Mouse (Mus musculus): Measurements from ENCODE around the gene Neb.

Neb gene

GRCm38 (mm10) chr2:52378448-52378804 lies at the start of gene Neb:
Gene Neb (minus strand): TSS chr2:52378474.
- no peak for DNase-seq

GRCm38 (mm10) chr2:52427383-52427782 lies 49.1 kb upstream of the Neb start:
- DNase-seq: no peak

- no peak for DNase-seq
Measured at GRCm38 (mm10) chr2:52426041-52426440, 47.8 kb upstream of the Neb start.

- DNase-seq: no peak
Measured at GRCm38 (mm10) chr2:52425523-52425795, 47.2 kb upstream of the Neb start.

- DNase-seq: peak; percentile 98
Measured at GRCm38 (mm10) chr2:52424747-52425522, 46.7 kb upstream of the Neb start, which contains the start of gene Arl5a. Gene Arl5a (minus strand): TSS chr2:52424901.

GRCm38 (mm10) chr2:52424248-52424728 lies 46.0 kb upstream of the Neb start:
- DNase-seq: no peak

- DNase-seq: no peak
Measured at GRCm38 (mm10) chr2:52423611-52424247, 45.5 kb upstream of the Neb start.

- DNase-seq: no peak
Measured at GRCm38 (mm10) chr2:52422871-52423610, 44.8 kb upstream of the Neb start.

GRCm38 (mm10) chr2:52421197-52421596 lies 42.9 kb upstream of the Neb start:
- DNase-seq: no peak

GRCm38 (mm10) chr2:52420001-52420710 lies 41.9 kb upstream of the Neb start:
- DNase-seq: no peak

- no peak for DNase-seq
Measured at GRCm38 (mm10) chr2:52419295-52419694, 41.0 kb upstream of the Neb start.

- no peak for DNase-seq
Measured at GRCm38 (mm10) chr2:52412524-52413037, 34.3 kb upstream of the Neb start.

GRCm38 (mm10) chr2:52406480-52406879 lies 28.2 kb upstream of the Neb start:
- DNase-seq: no peak

GRCm38 (mm10) chr2:52405238-52405637 lies 27.0 kb upstream of the Neb start:
- no peak for DNase-seq

GRCm38 (mm10) chr2:52394529-52394928 lies 16.3 kb upstream of the Neb start:
- no peak for DNase-seq

- DNase-seq: no peak
Measured at GRCm38 (mm10) chr2:52390415-52390975, 12.2 kb upstream of the Neb start.

GRCm38 (mm10) chr2:52389975-52390374 lies 11.7 kb upstream of the Neb start:
- no peak for DNase-seq

- no peak for DNase-seq
Measured at GRCm38 (mm10) chr2:52386451-52386850, 8.2 kb upstream of the Neb start.

- DNase-seq: no peak
Measured at GRCm38 (mm10) chr2:52386037-52386436, 7.8 kb upstream of the Neb start.

GRCm38 (mm10) chr2:52378848-52379261 lies 581 bp upstream of the Neb start:
- DNase-seq: no peak

GRCm38 (mm10) chr2:52377706-52378447 lies 397 bp downstream of the Neb start:
- DNase-seq: no peak

GRCm38 (mm10) chr2:52374706-52375105 lies 3.6 kb downstream of the Neb start:
- no peak for DNase-seq

All from right cerebral cortex, postnatal 25 days (tissue).